Mouse (Mus musculus): Measurements from ENCODE around the gene Nolc1. TPM values are rescaled to one million over a fixed set of nuclear protein-coding genes. Genes with fewer than 3 reads are reported as not detected.

The Nolc1 gene
- total RNA-seq (2015; ENCODE audit: low replicate concordance) (12.7 and 16.9 TPM in 2 replicates), total RNA-seq (2017; ENCODE audit: low replicate concordance) (25.9 and 31.9 TPM in 2 replicates)

DNA sequence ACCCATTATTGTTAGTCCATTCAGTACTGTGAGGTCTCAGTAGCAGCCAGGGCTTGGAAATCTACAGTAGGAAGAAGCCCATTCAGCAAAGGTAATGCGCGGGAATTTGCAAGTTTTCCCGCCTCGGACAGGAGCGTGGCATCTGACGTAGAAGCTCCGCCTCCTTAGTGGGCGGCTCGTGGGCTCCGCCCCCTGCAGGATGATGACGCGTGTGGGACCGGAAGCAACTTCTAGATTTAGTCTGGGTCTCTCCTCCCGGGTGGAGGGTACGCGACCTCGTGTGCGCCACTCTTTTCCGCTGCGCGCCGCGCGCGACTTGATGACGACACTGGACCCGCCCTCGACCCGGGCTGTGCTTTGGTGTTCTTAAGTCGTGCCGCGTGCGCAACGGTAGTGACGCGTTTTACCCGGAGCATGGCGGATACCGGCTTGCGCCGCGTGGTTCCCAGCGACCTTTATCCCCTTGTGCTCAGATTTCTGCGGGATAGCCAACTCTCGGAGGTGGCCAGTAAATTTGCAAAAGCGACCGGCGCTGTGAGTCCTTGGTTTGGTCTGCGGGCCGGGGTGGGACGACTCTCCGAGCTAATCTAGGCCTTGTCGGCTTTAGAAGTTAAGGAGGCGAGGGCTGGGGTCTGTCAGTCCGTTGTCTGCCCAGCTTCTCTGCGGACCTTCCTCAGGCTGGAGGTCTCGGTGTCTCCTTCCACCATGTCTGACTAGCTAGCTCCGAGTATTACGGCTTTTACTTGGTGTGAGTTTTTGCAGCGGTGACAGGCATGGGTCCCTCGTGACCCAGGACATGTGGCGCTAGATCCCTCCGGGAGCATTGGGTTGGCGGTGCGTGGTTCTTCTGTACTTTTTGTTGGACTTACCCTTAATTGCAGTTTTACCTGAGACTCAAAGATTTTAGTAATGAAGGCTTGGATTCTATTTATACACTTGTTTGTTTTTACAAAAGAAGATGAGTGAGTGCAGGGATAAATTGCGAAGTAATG lies at the start of gene Nolc1:
Gene Nolc1 (plus strand): TSS at position 248 of the 992 bp plus-strand sequence.
- peak; percentile 93 for ATAC-seq (replicated peaks; ENCODE audit: low FRiP score, poor library complexity, severe bottlenecking)

DNA sequence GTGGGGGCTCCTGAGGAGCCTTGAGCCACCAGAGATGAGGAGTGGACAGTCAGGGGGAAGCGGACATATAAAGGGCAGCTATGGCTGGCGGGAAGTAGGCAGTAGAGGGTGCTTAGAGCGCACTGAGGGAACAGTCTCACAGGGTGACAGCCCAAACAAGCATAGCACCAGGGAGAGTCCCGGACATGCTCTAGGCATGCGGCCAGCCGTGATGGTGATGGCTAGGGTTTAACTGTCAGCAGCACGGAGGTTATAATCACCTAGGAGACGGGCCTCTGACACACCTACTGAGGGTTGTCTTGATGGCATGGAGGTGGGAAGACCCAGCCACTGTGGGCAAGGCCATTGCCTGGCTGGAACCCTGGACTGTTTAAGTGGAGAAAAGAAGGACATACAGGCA lies 49.1 kb upstream of the Nolc1 start:
- ATAC-seq (replicated peaks; ENCODE audit: low FRiP score, poor library complexity, severe bottlenecking) = no peak

DNA sequence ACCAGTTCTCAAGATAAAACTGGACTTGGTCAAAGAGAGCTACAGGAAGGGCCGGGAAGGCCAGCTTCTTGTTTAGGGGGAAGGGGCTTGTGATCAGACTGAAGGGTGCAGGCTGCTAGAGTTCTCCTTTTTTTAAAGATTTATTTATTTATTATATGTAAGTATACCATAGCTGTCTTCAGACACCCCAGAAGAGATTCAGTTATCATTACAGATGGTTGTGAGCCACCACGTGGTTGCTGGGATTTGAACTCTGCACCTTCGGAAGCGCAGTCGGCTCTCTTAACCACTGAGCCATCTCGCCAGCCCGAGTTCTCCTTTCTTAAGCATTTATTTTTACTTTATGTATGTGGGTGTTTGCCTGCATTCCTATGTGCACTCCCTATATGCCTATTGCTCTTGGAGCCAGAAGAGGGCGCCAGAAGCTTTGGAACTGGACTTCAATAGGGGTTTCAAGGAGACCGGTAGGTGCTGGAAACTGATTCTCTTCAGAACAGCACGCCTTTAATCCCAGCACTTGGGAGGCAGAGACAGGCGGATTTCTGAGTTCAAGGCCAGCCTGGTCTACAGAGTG lies 46.8 kb upstream of the Nolc1 start:
- ATAC-seq (replicated peaks; ENCODE audit: low FRiP score, poor library complexity, severe bottlenecking) = no peak

DNA sequence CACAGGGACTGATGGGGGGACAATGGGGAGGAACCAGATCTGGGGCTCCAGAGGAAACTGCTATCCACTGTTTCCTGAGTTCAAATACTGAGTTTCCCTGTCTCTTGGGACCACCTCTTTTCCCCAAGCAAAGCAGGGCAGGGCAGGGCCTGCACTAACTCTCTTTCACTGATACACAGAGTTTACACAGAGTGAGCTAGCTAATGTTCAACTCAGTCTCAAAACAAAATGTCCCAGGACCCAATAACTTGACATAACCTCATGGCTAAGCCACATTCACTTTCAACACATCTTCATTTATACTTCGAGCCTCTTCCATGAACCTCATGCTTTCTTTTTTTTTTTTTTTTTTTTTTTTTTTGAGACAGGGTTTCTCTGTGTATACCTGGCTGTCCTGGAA lies 46.0 kb upstream of the Nolc1 start:
- ATAC-seq (replicated peaks; ENCODE audit: low FRiP score, poor library complexity, severe bottlenecking) = no peak

DNA sequence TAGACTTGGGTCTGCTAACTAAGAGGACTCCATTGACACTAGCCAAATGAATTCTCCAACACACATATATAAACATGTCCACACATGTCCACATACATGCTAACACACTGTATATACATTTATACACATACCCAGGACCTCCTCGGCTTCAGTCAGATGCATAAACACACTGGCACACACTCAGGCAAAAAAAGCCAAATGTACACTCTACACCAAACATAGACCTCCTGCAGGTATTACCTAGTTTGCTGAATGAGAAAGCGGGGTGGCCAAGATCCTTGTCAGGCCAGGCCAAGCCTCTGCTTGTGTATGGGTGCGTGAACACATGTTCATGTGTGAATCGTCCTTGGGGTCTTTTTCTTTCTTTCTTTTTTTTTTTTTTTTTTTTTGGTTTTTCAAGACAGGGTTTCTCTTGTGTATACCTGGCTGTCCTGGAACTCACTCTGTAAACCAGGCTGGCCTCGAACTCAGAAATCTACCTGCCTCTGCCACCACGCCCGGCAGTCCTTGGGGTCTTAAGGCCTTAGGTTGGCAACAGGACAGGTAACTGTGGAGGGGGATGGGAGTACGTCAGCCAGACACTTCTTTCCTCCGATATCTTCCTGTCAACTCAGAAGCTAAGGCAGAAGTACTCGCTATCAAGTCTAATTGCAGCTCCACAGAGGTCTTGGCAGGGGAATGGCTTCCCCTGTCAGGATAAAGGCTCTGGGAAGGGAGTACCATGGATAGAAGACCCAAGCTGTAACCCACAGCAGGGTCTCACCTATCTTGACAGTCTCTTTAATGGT lies 45.3 kb upstream of the Nolc1 start:
- ATAC-seq (replicated peaks; ENCODE audit: low FRiP score, poor library complexity, severe bottlenecking) = no peak

DNA sequence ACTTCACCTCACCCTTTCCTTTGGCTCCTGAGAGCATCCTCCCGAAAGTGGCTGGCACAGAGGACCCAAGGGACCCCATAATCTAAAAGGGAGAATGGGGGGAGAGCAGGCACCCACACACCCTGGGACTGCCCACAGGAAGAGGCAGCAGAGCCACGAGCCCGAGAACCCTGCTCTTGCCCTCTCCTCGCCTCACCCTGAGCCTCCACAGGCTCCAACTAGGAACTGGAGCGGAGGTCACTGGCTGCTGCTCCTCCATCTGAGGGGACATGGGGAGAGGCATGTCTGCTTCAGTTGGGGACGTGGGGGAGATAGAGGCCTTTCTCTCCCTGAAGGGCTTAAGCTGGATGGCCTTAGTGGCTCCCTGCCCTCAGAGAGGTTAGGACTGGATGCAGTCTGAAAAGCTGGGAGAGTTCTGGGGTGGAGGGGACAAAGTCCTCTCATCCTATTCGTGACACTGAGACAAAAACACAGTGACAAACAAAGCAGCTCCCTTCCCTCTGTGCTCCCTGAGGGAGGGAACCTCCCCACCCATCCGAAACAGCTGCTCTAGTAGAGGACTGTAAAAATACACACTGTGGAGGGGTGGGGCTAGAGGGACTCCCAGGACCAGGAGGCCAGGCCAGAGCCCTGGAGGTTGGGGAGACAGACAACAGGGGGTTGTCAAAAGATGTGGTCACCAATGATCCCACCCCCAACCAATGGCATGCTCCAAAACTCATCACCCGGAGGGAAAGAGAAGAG lies 43.8 kb upstream of the Nolc1 start:
- no peak for ATAC-seq (replicated peaks; ENCODE audit: low FRiP score, poor library complexity, severe bottlenecking)

DNA sequence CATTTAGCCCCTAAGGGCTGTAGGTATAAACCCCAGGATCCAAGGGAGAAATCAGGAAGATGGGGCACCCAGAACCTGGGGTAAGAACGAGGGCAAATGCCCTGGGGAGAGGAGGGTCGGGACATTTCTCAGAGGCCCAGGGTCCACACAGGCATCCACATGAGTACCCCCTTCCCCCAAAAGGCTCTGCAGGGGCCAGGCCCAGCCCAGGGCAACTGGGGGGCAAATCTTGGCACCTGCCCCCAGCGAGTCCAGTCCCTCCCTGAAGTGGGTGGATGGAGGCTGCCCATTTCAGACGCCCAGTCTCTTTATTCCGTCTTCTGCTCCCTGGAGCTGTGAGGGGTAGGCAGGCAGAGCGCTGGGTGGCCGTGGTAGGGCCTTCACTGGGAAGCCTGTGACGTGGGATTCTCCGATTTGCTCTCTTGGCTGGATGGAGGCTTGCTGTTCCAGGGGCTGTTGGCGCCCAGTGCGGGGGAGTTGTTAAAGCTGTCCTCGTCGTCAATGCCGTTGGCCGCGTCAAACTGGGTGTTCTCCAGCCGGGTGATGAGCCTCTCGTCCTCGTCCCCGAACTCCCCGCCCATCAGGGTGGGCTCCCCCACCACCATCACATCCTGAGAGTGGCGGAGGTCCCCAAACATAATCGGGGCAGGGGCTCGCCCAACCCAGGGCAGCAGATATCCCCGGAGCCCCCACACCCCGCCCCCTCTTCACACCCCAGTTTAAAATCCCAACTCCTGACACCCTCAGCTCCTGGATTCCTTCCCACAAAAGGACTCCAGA lies 42.7 kb upstream of the Nolc1 start:
- no peak for ATAC-seq (replicated peaks; ENCODE audit: low FRiP score, poor library complexity, severe bottlenecking)

DNA sequence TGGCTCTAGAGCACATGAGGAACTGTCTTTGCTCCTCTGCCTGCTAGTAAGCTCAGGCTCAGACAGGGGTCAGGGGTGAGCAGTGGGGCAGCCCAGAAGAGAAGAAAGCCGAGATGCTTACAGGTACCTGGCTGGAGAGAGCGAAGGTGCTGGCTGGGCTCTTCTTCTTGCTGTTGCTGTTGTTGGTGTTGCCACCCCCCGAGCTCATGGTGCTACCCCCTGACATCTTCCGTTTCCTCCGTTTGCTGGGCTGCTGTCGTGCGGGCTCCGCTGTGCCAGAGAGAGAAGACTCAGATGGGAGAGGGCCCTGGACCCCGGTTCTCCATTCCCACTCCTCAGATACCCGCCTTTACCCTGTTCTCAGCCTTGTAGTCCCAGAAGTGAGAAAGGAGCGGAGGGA lies 41.8 kb upstream of the Nolc1 start:
- ATAC-seq (replicated peaks; ENCODE audit: low FRiP score, poor library complexity, severe bottlenecking) = no peak

DNA sequence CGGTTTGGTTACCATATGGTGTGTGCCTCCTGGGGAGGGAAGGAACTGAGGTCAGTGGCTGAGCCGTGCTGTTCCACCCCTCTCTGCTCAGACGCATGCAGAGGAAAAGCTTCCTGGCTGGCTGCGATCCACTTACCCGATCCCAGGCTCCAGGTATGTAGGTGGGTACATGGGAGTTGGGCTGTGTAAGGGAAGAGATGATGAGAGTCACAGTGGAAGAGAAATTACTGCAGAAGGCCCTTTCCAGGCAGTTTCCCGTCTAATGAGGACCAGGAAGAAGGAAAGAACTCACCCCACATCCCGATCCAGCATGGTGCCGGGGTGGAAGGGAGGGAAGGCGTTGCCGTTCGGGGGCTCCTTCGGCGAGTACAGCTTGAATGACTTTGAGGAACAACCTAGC lies 39.7 kb upstream of the Nolc1 start:
- no peak for ATAC-seq (replicated peaks; ENCODE audit: low FRiP score, poor library complexity, severe bottlenecking)

DNA sequence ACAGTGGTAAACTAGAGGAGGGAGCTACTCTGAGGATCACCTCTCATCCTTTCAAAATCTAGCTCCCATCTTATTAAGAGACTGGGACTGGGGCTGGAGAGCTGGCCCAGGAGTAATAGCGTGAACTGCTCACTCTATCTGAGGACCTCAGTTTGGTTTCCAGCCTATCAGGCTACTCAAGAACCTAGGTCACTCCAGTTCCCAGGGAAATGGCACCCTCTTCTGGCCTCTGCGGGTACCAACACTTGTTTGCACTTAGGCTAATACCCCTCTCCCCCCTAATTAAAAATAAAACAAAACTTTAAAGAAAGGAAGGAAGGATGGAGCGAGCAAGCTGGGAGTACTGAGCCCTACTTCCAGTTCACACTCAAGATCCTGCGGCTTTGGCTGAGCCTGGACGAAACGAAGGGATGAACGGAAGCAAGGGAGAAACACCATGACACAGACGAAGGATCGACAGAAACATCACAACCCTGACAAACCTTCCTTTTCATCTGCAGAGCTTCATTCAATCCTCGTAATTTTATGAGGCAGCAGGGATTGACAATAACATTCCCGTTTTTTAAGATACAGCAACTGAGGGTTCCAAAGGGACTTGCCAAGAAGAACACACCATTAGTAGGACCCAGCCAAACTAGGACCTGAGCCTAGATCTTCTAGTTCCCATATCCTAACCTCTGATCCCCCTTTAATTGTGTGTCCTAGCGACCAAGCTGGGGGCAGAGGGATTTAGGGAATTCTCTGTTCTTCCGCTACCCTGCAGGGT lies 39.0 kb upstream of the Nolc1 start:
- no peak for ATAC-seq (replicated peaks; ENCODE audit: low FRiP score, poor library complexity, severe bottlenecking)

DNA sequence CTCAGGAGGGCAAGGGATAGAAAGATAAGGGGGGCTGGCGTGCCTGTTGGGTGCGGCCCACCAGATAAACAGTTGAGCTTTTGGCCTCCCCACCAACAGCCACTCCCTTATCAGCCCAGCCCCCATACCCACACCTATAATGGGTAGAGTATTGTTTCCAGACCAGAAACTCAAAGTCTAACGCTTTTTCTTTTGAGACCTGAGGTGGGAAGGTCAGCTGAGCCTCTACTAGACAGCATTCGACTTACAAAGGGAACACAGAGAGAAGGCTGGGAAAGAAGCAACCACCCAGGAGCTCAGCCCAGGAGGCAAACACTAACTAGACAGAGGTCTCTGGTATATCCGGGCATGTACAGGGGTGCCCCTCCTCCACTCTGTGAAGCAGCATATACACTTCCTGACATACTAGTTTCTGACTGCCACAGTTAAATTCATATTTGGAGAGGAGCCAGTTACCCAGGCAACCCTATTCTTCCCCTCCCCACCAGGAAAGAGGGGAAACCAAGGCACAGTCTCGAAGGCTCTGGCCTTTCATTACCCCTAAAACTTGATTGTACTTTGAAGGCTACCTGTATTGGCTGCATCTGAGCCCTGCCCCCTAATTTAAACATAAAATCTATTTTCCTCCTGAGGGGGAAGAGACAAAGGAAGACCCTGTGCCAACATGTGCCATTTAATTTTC lies 38.3 kb upstream of the Nolc1 start:
- no peak; the same call in 1 of the 2 replicates for ATAC-seq (replicated peaks; ENCODE audit: low FRiP score, poor library complexity, severe bottlenecking)

DNA sequence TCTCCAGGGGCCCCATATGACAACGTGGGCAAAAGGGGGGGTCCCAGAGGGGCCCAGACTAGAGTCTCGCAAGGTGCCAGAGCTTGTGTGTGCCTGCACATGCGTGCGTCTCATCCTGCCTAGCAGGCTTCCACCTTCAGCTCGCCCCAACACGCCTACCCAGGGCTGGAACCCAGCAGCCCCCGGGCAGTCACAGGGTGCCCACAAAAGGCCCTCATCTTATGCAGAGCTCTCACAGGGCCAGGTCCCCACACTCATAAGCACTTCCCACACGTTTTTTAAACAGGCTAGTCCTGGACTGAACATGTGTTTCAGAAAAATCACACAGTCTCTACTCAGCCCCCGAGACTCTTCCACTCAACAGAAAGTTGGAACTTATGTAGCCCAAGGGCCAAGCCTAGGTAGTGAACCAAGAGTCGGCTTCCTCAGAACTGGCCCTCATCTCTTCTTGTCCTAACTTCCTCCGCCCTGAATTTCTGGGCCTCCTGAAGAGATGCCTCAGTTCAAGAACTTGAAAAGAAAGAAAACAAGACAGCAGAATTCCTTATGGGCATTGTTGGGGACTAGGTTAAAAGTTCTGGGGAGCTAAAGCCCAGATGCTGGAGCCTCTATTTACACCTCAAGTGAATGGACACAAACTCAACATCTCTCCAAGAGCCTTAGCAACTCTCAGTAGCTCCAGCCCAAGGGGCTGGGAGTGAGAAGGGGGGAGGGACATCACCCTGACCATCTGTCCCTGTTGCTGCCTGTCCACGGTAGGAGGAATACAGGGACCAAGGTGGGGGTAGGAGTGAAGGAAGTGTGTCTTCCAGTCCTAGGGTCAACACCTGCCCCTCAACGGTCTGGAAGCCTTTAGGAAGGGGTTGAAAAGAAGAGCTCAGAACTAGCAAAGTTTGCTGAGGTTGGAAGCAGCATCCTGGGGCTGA lies 37.5 kb upstream of the Nolc1 start:
- 0 out of 2 replicates have a peak, but pooled peaks have one; percentile 37 for ATAC-seq (replicated peaks; ENCODE audit: low FRiP score, poor library complexity, severe bottlenecking)

DNA sequence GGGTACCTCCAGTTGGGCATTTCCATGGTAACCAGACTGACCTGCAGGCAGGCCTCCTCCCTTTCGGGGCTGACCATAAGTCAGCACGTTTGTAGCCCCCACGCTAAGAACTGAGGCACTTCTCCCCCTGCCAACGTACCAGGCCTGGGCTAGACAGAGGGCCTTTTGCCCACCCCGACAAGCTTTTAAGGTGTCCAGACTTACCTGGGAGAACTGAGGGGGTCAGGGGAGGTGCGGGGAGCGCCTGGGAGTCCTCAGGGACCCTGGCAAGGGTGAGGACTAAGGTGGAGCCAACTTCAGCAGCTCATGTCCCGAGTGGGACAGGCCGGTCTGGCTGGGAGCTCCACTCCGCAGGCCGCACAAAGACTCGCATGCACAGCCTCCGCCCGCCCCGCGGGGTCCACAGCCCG lies 36.8 kb upstream of the Nolc1 start:
- no peak for ATAC-seq (replicated peaks; ENCODE audit: low FRiP score, poor library complexity, severe bottlenecking)

DNA sequence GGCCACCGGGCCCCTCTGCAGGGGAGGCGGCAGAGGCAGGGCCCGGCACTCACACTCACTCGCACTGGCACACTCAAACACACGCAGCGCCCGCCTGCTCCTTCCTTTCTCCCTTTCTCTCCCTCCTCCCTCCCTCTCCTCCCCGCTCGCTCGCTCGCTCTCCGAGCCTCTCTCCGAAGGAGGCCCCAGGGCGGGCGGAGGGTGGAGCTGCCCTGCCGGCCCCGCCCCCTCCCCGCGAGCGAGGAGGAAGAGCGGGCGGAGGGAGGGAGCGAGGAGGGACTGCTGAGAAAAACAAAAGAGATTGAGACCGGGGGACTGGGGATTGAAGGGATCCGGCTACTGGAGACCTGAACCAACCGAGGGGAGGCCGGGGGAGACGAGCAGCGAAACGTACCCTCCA lies 36.2 kb upstream of the Nolc1 start:
- ATAC-seq (replicated peaks; ENCODE audit: low FRiP score, poor library complexity, severe bottlenecking) = peak; percentile 81

DNA sequence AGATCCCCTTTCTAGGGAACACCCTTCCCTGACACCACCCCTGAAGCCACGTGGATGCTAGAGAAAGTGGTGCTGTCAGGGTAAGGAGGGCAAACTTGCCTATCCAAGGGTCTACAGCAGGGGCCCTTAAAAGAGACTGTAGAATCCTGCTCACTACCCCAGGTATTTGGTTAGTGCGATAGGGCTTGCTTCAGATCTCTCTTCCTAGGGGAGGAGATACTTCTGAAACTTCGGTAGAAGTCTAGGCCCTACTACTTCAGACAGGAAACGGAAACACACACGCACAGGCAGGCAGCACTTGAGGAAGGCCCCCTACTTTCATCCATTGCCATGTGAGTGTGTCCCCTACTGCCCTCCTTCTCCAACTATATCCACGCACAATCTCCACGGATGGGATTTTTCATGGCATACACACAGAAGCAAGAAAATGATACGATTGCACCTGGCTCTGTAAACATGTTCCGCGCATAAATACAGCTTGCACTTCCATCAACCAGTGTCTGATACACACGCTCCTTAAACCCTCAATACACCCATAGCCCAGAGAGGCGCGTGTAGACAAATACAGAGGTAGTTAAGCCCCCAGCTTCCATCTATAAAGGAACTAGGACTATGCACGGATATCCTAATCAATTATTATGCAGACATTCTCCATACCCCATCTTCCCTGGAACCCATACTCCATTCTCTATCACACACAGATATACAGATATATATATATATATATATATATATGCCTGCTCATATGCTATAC lies 35.3 kb upstream of the Nolc1 start:
- ATAC-seq (replicated peaks; ENCODE audit: low FRiP score, poor library complexity, severe bottlenecking) = no peak

Data from erythroblast, adult 5-6 weeks (primary cell).